Mouse (Mus musculus) embryonic fibroblast, embryonic 13.5 days (primary cell): ENCODE data around the gene Zcchc17. TPM values are rescaled to one million over a fixed set of nuclear protein-coding genes. Genes with fewer than 3 reads are reported as not detected.
A peak's percentile ranks its signal among the peaks of the same experiment; 100 is the strongest.

ENCODE experiments used
- H3K27ac ChIP-seq: 2 replicates; pipeline ENCODE4 v1.5.1; 2012; ENCODE audit warnings: low read length, control low read depth, inconsistent platforms; ENCODE audit not compliant: insufficient read depth
- H3K4me1 ChIP-seq: 2 replicates; pipeline ENCODE4 v1.6.1; 2011; ENCODE audit warnings: low read length; ENCODE audit not compliant: control insufficient read depth, insufficient read depth
- H3K4me3 ChIP-seq: 2 replicates; pipeline ENCODE4 v1.5.1; 2011; ENCODE audit warnings: mild to moderate bottlenecking, control low read depth, low read length; ENCODE audit not compliant: insufficient read depth
- CTCF ChIP-seq: IDR thresholded peaks from 2 replicates; pipeline ENCODE4 v1.5.1; 2011; ENCODE audit warnings: mild to moderate bottlenecking, control low read depth, low read length, moderate library complexity, borderline replicate concordance; ENCODE audit not compliant: insufficient read depth
- POLR2A ChIP-seq: IDR thresholded peaks from 2 replicates; pipeline ENCODE4 v1.6.1; 2011; ENCODE audit warnings: low read depth, mild to moderate bottlenecking, control low read depth, low read length, moderate library complexity
- polyA plus RNA-seq: library from polyadenylated mRNA; stranded (reverse); fragments of >200 nt; gene quantifications from 2 replicates; pipeline ENCODE4 v1.2.4, GENCODE M21; 2011; ENCODE audit warnings: low read depth; ENCODE audit not compliant: missing spikeins, insufficient read length

Gene Zcchc17
- polyA plus RNA-seq, 1 experiment: 33.9 TPM

DNA sequence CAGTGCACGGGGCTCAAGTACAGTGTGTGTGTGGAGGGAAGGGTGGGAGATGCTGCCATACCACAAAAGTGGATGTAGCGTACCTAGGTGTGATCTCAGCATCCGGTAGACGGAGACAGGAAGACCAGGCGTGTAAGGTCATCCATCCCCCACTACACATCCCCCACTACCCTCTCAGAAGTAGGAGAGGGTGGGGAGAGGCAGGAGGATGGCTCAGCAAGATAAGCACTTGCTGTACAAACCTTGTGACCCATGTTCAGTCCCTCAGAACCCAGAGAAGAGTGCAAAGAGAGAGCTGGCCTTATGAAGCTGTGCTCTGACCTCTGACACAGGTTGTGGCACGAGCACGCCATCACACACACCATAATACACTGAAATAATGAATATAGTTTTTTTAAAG lies 38.1 kb downstream of the Zcchc17 start:
- 0 out of 2 replicates have a peak, but pooled peaks cover 4% of the 10 kb centered on the region for H3K4me1 ChIP-seq
- TF ChIP-seq POLR2A: no peak
- no peak for TF ChIP-seq CTCF
- no peak overlapping the region for H3K4me3 ChIP-seq
- H3K27ac ChIP-seq: no peak overlapping the region

DNA sequence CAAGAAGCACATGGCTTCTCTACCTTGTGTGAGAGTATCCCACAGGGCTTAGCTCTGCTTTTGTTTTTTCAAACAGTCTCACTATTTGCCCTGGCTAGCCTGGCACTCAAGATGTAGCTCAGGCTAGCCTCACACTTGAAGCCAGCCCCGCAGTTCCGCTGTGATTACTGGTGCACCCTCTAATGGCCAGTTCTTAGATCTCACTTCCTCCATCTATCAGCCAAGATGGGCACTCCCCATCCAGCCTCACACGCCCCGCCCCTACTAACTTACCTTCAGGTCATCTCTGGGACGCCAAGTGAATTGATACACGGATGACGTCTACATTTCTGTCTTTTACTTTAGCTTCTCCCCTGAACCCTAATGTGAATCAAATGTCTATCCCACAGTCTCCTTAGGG lies 40.2 kb downstream of the Zcchc17 start:
- H3K4me3 ChIP-seq: no peak overlapping the region
- H3K4me1 ChIP-seq: peaks cover 9% of the 10 kb centered on the region
- no peak for TF ChIP-seq CTCF
- TF ChIP-seq POLR2A: no peak
- H3K27ac ChIP-seq: no peak overlapping the region

DNA sequence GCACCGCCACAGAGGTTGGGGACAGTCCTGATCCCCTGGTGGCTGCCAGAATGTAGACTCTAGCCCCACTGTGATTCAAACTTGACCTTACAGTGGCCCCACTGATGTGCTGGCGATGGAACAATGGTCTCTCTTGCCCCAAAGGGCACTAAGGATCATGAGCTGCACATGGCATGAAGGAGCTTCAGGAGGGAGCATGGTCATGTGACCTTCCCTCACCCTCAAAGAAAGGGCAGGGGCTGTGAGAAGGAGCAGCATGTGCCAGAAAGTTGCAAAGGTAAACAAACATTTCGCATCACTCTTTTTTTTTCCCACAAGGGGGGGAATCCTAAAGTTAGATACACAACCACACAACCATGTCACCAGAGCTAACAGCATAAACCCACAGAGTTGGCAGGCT lies 41.6 kb downstream of the Zcchc17 start:
- Histone ChIP-seq H3K4me3 (no peak overlapping the region), H3K4me1 (peaks cover 9% of the 10 kb centered on the region), H3K27ac (no peak overlapping the region)
- no peak for TF ChIP-seq POLR2A
- no peak for TF ChIP-seq CTCF

DNA sequence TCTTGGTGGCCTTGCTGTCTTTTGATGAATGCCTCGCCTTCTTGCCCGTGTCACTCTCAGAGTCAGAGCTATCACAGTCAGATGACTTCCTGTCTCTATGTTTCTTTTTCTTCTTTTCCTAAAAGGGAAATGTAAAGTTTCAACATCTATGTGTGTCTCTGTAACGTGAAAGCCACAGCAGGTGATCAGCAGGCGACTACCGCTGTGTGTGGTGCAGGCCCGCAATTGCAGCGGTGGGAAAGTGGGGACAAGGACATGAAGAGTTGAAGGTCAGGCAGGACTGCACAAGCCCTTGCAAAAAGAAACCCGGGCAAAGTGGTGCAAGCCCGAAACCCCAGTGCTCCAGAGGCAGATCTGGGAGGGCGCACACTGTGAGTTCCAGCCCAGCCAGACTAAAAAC lies 43.1 kb downstream of the Zcchc17 start:
- no peak overlapping the region for H3K27ac ChIP-seq
- TF ChIP-seq CTCF: no peak
- no peak for TF ChIP-seq POLR2A

DNA sequence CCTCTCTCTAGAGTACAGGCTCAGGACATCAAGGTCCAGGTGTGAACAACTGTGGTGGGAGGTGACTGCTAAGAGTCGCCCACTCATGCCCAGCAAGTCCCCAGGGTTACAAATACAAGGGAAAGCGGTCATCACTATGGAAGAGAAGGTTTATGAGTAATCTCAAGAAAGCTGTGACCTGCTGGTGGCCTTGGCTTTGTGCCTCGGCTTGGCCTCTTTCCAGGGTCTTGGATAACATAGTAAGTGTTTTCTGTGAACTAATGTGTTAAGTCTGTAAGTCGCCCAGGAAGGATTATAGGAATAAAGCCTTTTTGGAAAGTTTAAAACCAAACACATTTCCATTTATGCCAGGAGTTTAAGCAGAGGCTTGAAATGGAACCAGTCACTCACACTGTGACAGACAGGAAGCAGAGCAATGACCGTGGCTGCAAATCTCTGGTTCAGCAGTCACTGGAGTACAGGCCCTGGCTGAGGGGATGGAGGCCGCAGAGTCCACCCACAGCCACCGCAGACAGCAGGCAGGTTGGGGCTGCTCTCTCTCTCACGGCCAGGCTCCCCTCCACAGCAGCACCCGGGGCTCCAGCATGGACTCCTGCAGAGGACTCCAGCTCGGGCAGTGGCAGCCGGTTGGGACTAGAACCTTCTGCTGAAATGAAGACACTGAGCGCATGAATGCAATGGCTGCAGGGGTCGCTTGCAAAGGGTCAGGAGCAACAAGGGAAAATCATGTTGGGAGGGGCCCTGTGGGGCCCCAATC lies 43.8 kb downstream of the Zcchc17 start:
- TF ChIP-seq CTCF: no peak
- TF ChIP-seq POLR2A: no peak
- Histone ChIP-seq H3K27ac (no peak overlapping the region), H3K4me1 (peaks cover 9% of the 10 kb centered on the region), H3K4me3 (no peak overlapping the region)

More for the DNA sequence above, 43.1 kb downstream of the Zcchc17 start:
- H3K4me3 ChIP-seq: no peak overlapping the region
- peaks cover 9% of the 10 kb centered on the region for H3K4me1 ChIP-seq

DNA sequence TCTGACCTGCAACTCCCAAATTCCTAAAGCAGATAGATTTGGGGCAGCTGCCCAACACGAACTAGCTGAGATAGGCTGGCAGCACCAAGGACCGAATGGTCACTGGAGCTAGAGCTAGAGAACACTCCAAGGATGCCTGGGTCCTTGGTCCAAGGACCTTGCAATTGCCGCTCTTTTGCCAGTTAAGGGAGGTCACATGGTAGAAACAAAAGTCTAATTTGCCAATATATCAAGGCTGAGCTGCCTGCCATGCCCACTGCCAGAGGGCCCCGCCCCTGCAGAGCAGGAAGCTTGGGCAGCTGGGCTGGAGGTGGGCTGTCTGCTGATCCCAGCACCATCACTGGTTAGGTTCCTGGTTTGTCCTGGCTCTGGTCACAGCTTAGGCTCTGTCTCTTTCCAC lies 46.2 kb downstream of the Zcchc17 start:
- Histone ChIP-seq H3K27ac (no peak overlapping the region), H3K4me1 (peaks cover 5% of the 10 kb centered on the region), H3K4me3 (no peak overlapping the region)
- TF ChIP-seq POLR2A: no peak
- TF ChIP-seq CTCF: no peak

DNA sequence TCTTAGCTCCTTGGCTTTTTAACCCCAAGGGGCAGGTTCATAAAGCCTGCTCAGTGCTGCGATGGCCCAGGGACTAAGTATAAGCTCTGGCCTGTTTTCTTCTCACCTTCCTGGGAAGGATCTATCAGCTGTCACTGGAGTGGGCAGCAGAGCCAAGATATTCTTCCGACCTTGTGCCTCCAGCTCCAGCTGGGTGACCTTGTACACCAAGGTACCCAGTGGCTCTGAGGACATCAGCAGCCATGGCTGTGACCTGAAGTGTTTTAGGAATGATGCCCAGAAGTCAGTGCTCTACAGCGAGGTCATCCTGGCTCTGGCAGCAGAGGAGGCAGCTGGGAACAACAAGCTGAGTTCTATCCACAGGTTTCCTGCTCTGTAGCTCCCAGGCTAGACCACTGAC lies 47.2 kb downstream of the Zcchc17 start:
- Histone ChIP-seq H3K4me1 (peaks cover 5% of the 10 kb centered on the region), H3K4me3 (no peak overlapping the region), H3K27ac (no peak overlapping the region)
- TF ChIP-seq POLR2A (no peak), CTCF (no peak)

DNA sequence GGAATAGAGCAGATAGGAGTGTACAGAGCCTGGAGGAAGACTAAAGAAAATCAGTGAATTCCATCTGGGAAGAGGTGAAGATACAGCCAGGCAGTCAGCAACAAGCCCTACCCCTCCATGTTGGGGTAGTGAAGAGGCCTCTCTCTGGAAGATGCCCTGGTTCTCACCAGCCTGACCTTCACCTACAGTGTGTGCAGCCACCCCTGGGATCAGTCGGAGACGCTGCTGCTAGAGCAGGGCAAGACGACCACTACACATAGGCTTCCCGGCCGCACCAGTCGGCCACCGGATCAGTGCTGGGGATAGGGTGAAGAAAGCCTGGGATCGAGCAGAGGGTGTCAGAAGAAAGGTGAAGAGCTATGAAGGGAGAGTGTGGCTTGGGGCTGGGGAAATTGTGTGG lies 50.5 kb downstream of the Zcchc17 start:
- TF ChIP-seq CTCF (no peak), POLR2A (no peak)
- Histone ChIP-seq H3K27ac (no peak overlapping the region), H3K4me3 (peak overlapping the region; percentile 51), H3K4me1 (no peaks in the 10 kb centered on the region; the same call in 1 of the 2 replicates)

DNA sequence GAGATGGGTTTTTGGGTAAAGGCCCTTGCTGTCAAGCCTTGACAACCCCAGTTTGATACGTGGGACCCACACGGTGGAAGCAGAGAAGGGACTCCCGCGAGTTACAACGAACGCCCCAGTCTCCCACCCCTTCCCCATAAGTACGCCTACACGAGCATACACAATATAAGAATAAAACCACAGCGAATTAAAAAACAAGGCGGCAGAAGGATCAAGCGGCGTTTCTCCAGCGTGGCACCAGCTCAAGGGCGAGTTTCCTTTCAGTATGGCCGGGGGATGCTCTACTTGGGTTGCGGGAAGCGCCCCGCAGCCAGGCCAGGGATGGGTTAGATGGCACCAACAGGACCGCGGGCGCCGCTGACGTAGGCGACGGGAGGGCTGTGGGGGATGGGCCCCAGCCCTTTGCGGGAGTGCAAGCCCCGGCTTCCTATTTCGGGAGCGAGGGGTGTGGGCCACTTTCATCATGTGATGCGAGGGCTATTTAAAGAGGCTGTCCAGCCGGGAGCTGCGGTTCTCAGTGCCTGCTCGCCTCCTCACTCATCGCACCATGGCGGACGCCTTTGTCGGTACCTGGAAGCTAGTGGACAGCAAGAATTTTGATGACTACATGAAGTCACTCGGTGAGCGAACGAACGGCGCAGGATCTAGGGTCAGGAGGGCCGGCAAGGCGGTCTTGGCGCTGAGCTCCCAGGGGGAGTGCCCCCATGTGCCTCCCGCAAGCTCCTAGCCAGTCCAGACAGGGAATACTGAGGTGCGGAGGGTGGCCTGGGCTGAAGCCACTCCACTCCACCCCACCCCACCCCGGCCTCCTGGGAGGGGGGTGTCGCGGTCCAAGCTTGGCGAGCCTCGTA lies 51.3 kb downstream of the Zcchc17 start, which contains the start of the genes Fabp3 and Gm10570:
Fabp3 (plus strand) TSS at position 365 of the 851 bp plus-strand sequence.
Gm10570 (minus strand) TSS at position 444 of the 851 bp plus-strand sequence.
- TF ChIP-seq POLR2A (peak; percentile 47; the same call in 1 of the 2 replicates), CTCF (no peak)
- peak within 1 kb of the TSS; percentile 51 for H3K4me3 ChIP-seq
- H3K27ac ChIP-seq: no peak within 1 kb of the TSS
- no peaks in the 10 kb centered on the region; the same call in 1 of the 2 replicates for H3K4me1 ChIP-seq

DNA sequence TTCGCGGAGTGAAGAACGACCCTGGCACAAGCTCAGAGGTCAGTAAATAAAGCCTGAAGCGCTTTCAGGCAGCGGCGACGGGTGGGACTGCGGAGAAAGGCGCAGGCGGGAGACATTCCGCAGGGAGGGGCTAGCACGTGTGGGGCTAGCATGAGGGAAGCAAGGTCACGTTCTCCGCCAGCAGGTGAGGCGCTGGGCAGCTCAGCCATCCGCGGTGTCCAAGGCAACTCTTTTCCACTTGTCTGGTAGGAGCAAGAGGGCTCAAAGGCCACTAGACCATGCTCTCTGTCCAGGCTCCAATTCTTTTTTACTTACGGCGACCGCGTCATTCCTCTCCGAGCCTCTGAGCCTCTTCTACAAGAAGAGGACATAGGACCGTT lies 51.9 kb downstream of the Zcchc17 start:
- Histone ChIP-seq H3K27ac (no peak overlapping the region), H3K4me1 (no peaks in the 10 kb centered on the region; the same call in 1 of the 2 replicates), H3K4me3 (peak overlapping the region; percentile 51)
- no peak for TF ChIP-seq POLR2A
- TF ChIP-seq CTCF: no peak
